Mouse (Mus musculus): ENCODE measurements around the gene Gm11563.
"Not testable (repeated sequence)": the region's sequence is repeated elsewhere in the genome, so short reads cannot be mapped to it uniquely, and the experiment has no call there.

Gm11563 gene

DNA sequence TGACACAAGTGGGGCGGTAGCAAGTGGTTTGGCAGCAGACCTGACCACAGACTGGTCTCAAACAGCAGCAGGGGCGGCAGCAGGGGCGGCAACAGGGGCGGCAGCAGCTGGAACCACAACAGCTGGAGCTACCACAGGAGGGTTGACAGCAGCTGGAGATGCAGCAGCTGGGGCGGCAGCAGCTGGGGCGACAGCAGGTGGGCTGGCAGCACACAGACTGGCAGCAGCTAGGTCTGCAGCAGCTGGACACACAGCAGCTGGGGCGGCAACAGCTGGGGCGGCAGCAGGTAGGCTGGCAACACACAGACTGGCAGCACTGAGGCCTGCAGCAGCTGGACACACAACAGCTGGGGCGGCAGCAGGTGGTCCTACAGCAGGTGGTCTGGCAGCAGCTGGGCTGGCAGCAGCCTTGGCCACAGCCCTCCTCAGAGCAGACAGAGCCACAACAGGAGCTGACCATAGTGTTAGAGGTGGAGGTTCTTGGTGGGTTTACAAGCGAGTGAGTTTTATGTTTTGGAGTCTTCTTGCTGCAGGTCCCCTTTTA, at the start of gene Gm11563:
TSS of gene Gm11563 (minus strand) at position 494 of the 544 bp plus-strand sequence.
- DNase-seq (ENCODE audit: low spot score) = not testable (repeated sequence)

- DNase-seq (ENCODE audit: low spot score) = no peak
Measured at GRCm38 (mm10) chr11:99690463-99690862, 31.7 kb upstream of the Gm11563 start, which contains the start of gene Gm14190. Gm14190 (minus strand) TSS chr11:99690740.

- DNase-seq (ENCODE audit: low spot score) = not testable (repeated sequence)
Measured at GRCm38 (mm10) chr11:99685235-99685634, 26.5 kb upstream of the Gm11563 start.

- DNase-seq (ENCODE audit: low spot score) = no peak
Measured at GRCm38 (mm10) chr11:99683481-99683880, 24.7 kb upstream of the Gm11563 start.

DNA sequence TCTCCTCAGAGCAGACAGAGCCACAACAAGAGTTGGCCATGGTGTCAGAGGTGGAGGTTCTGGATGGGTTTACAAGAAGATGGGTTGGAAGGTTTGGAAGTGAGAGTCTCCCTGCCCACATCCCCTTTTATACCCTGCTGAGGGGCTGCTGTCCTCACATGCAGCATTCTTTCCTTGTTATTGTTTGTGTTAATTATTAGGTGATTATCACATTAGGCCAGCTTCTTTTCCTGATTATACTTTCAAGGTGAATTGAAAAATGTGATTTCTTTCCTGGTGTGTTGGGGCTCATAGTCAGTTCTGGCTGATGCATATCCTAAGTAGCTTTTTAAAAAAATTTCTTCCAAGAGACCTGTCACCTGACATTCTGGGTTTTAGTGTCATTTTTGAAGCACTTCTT, 7.1 kb upstream of the Gm11563 start, which contains the start of gene Krtap4-6:
TSS of gene Krtap4-6 (minus strand) at position 101 of the 400 bp plus-strand sequence.
- DNase-seq (ENCODE audit: low spot score) = no peak

GRCm38 (mm10) chr11:99662802-99663201, 4.0 kb upstream of the Gm11563 start:
- no peak for DNase-seq (ENCODE audit: low spot score)

DNA sequence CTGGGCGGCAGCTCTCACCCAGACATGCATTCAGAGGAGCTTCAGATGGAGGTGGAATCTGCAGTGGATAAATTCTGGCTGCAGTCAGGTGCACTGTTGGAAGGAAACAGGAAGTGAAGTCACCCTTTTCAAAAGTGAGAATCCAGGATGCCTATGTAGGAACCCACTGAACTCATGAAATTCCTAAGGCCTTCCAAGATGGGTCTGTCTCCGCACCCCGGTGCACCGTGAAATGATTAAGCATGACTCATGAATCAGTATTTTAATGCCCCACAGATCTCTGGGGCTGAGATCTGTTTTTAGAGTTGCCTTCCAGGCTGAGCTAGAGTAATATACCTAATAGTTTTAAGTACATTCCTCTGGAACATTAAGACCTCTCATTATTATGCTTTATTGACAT, 496 bp upstream of the Gm11563 start:
- no peak for DNase-seq (ENCODE audit: low spot score)

DNA sequence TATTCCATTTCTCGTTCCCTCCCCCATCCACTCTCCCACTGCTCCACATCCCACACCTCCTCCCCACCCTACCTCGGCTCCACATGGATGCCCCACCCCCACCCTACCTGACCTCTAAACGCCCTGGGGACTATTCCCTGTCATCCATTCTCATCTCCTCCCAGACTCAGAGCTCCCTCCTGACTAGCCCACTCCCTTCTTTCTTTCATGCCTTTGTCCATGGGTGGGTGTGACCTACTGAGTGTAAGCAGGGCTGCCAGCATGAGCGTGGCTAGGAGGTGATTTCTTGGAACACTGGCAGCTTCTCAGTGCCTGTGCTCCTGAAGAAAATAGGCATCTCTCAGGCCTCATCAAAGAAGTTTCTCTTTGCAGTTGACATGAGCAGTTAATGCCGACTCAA, 1.7 kb downstream of the Gm11563 start:
- DNase-seq (ENCODE audit: low spot score) = no peak

DNA sequence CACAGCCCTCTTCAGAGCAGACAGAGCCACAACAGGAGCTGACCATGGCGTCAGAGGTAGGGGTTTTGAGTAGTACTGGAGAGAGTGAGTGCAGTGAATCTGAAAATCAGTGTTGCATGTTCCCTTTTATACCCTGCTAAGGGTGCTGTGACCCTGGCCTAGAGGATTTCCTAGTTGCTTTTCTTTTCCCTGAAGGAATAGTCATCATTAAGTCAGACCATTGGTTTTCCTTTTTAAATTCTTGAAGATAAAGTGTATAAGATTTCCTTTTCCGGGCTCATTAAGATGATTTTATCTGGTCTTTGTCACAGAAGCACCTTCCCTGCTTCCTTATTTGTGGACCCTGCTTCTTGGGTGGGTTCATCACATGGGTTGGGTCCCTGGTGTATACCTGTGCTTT, 8.6 kb downstream of the Gm11563 start, which contains the start of gene Gm11555:
TSS of gene Gm11555 (minus strand) at position 101 of the 400 bp plus-strand sequence.
- no peak for DNase-seq (ENCODE audit: low spot score)

DNA sequence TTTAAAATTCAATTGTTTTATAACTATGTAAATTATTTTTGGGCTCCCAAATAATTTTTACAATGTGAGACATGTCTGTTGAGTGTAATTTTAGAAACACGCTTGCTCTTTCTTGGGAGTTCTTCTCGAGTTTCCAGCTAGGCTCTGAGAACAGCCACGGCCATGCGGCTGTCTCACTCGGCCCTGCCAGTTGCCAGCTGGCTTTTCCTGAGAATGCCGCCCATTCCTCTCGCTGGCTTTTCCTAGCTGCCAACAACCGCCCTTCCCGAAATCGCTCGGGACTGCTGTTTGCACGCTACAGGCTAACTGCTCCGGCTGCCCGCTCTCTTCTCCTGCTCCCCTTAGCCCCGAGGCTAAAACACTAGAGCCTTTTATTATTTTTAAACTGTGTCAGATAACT, 12.3 kb downstream of the Gm11563 start:
- DNase-seq (ENCODE audit: low spot score) = peak; percentile 4

- DNase-seq (ENCODE audit: low spot score) = peak; percentile 6
Measured at GRCm38 (mm10) chr11:99644351-99644750, 14.4 kb downstream of the Gm11563 start.

GRCm38 (mm10) chr11:99643635-99644139, 15.1 kb downstream of the Gm11563 start, which contains the start of gene Krtap4-7:
Krtap4-7 (minus strand) TSS chr11:99644089.
- DNase-seq (ENCODE audit: low spot score) = not testable (repeated sequence)

- DNase-seq (ENCODE audit: low spot score) = no peak
Measured at GRCm38 (mm10) chr11:99640926-99641325, 17.8 kb downstream of the Gm11563 start.

GRCm38 (mm10) chr11:99637086-99637485, 21.7 kb downstream of the Gm11563 start:
- no peak for DNase-seq (ENCODE audit: low spot score)

- DNase-seq (ENCODE audit: low spot score) = no peak
Measured at GRCm38 (mm10) chr11:99634653-99635134, 24.1 kb downstream of the Gm11563 start, which contains the start of gene Krtap4-2. Krtap4-2 (minus strand) TSS chr11:99635084.

DNA sequence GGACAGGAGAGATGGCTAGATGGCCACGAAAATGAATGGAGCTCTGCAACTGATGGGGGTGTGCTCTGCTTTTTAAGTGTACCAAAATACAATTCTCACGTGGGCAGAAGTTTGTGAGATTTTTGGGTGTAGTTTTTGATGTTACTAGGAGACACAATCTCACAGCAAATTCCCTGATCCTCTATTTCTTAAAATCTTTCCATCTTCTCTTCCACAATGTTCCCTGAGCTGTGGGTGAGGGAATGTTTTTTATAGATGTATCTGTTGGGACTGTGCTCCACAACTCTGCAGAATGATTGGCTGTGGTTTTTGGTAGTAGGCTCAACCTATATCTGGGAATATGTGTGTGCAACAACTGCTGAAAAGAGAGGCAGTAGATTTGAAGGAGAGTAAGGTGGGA, 25.5 kb downstream of the Gm11563 start:
- no peak for DNase-seq (ENCODE audit: low spot score)

DNA sequence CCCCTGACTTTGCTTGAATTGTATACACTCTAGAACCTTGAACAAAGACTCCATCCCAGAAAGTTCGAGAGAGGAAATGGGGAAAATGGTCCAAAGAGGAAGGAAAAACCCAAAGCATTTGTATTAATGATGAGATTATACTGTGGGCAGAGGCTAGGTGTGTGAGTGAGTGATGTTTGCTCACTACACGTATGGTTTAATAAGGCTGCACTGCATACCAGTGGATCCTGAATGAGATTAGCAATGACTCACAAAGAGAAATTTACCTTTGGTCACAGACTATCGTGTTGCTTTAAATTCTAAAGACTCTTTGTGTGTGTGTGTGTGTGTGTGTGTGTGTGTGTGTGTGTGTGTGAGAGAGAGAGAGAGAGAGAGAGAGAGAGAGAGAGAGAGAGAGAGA, 27.9 kb downstream of the Gm11563 start:
- DNase-seq (ENCODE audit: low spot score) = no peak

- no peak for DNase-seq (ENCODE audit: low spot score)
Measured at GRCm38 (mm10) chr11:99628138-99628537, 30.6 kb downstream of the Gm11563 start, which contains the start of gene Krtap4-1. Krtap4-1 (minus strand) TSS chr11:99628238.

- DNase-seq (ENCODE audit: low spot score) = no peak
Measured at GRCm38 (mm10) chr11:99620335-99620734, 38.4 kb downstream of the Gm11563 start, which contains the start of gene Gm11562. Gm11562 (minus strand) TSS chr11:99620435.

GRCm38 (mm10) chr11:99614796-99615363, 43.9 kb downstream of the Gm11563 start, which contains the start of gene Krtap2-4:
Krtap2-4 (minus strand) TSS chr11:99614846.
- no peak for DNase-seq (ENCODE audit: low spot score)

DNA sequence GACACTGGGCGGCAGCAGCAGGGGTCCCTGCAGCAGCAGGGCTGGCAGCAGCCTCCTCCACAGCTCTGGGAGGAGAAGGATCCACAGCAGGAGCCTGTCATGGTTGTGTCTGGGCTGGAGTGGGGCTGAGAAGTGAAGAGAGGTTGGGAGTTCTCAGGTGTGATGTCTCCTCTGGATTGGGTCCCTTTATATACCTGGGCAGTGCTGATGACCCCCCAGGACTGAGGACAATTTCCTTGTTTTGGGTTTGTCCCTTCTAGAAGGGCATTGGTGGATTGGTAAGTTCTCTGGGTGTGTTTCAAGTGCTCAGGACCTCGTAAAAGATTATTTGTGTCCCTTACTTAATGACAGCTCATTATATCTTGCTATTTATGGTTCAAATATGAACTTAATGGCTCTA, 48.7 kb downstream of the Gm11563 start, which contains the start of gene Gm11937:
TSS of gene Gm11937 (minus strand) at position 101 of the 400 bp plus-strand sequence.
- not testable (repeated sequence) for DNase-seq (ENCODE audit: low spot score)

DNA sequence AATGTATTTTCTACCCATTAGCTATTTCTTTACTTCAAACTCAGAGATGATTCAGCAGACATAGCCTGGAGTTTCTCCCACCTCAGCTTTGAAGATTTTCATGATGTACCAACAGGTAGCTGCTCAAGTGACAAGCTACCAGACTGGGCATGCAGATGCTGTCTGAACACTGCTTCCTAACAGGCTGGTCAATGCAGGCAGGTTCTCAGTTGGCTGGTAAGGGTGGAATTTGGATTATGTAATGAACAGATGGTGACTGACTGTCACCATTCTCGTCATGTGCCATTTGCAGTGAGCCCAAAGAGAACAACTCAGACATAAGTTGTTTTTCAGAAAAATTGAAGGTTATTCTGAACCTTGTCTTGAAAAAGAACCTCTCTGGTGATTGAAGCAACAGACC, 49.6 kb downstream of the Gm11563 start:
- DNase-seq (ENCODE audit: low spot score) = peak; percentile 37

All from layer of hippocampus, adult 11-12 months (tissue).